Mouse (Mus musculus) MEL (cell line): ENCODE data around the gene Qsox2.

Experiments used
- CTCF ChIP-seq, 3 experiments: IDR thresholded peaks in 2 of 3; conservative IDR thresholded peaks in 1 of 3; 2 replicates each; pipeline ENCODE4 v1.5.1; 2011 to 2012; ENCODE audit warnings: low read length in 3 of 3, low read depth in 2 of 3, mild to moderate bottlenecking in 2 of 3, improper control_type of control experiment in 1 of 3, inconsistent platforms in 1 of 3, mixed read lengths in 1 of 3, moderate library complexity in 1 of 3; ENCODE audit not compliant: control insufficient read depth in 1 of 3, insufficient read depth in 1 of 3, poor library complexity in 1 of 3, severe bottlenecking in 1 of 3
- E2F4 ChIP-seq: IDR thresholded peaks from 2 replicates; pipeline ENCODE4 v1.6.1; 2011; ENCODE audit warnings: low read depth, low read length, improper control_type of control experiment, borderline replicate concordance
- EP300 ChIP-seq, 2 experiments: IDR thresholded peaks; 2 replicates each; pipeline ENCODE4 v1.6.1; 2011; ENCODE audit warnings: improper control_type of control experiment in 2 of 2, low read length in 2 of 2, low read depth in 1 of 2, mild to moderate bottlenecking in 1 of 2
- GATA1 ChIP-seq: IDR thresholded peaks from 2 replicates; pipeline ENCODE4 v1.6.1; 2011; ENCODE audit warnings: low read depth, low read length, improper control_type of control experiment
- MAX ChIP-seq: IDR thresholded peaks from 2 replicates; pipeline ENCODE4 v1.6.1; 2011; ENCODE audit warnings: low read length, improper control_type of control experiment
- MXI1 ChIP-seq: IDR thresholded peaks from 2 replicates; pipeline ENCODE4 v1.6.1; 2011; ENCODE audit warnings: mild to moderate bottlenecking, low read depth, low read length, improper control_type of control experiment
- MYB ChIP-seq: IDR thresholded peaks from 2 replicates; pipeline ENCODE4 v1.6.1; 2011; ENCODE audit warnings: mild to moderate bottlenecking, low read depth, low read length, improper control_type of control experiment
- NELFE ChIP-seq: IDR thresholded peaks from 2 replicates; pipeline ENCODE4 v1.6.1; 2011; ENCODE audit warnings: low read depth, low read length, improper control_type of control experiment
- POLR2A ChIP-seq, 2 experiments: IDR thresholded peaks; 2 replicates each; pipeline ENCODE4 v1.6.1; 2011 to 2012; ENCODE audit warnings: low read length in 2 of 2, mild to moderate bottlenecking in 2 of 2, control low read depth in 1 of 2, improper control_type of control experiment in 1 of 2, low read depth in 1 of 2, moderate library complexity in 1 of 2; ENCODE audit not compliant: control insufficient read depth in 1 of 2, insufficient read depth in 1 of 2, poor library complexity in 1 of 2
- SMC3 ChIP-seq: IDR thresholded peaks from 2 replicates; pipeline ENCODE4 v1.6.1; 2011; ENCODE audit warnings: low read depth, low read length, improper control_type of control experiment
- ZC3H11A ChIP-seq: IDR thresholded peaks from 2 replicates; pipeline ENCODE4 v1.6.1; 2012; ENCODE audit warnings: low read depth, mild to moderate bottlenecking, inconsistent platforms, low read length, improper control_type of control experiment

- TF ChIP-seq CTCF (IDR thresholded peaks at IDR 0.05 in 2 of 3, conservative IDR thresholded peaks at IDR 0.05 in 1 of 3; ENCODE audit: control insufficient read depth in 1 of 3, insufficient read depth in 1 of 3, low read depth in 2 of 3, low read length in 3 of 3, poor library complexity in 1 of 3, severe bottlenecking in 1 of 3) (no peak), EP300 (IDR thresholded peaks at IDR 0.05; ENCODE audit: low read depth in 1 of 2, low read length in 2 of 2) (no peak), ZC3H11A (no peak), NELFE (no peak), POLR2A (IDR thresholded peaks at IDR 0.05; ENCODE audit: control insufficient read depth in 1 of 2, insufficient read depth in 1 of 2, low read depth in 1 of 2, low read length in 2 of 2, poor library complexity in 1 of 2) (no peak), SMC3 (no peak), MAX (no peak), E2F4 (no peak), MYB (no peak), MXI1 (no peak), GATA1 (no peak)
These were observed 65.2 kb downstream of the Qsox2 start for GRCm38 (mm10) chr2:26172166-26172565.
